Mouse (Mus musculus) intestine, postnatal 0 days (tissue): ENCODE results near the gene Rpl5. TPM values are rescaled to one million over a fixed set of nuclear protein-coding genes. Genes with fewer than 3 reads are reported as not detected.
A peak's percentile ranks its signal among the peaks of the same experiment; 100 is the strongest.

Experiments used
- ATAC-seq: fragments of 200-750 bp; cut with Nextera tagmentation; 2 replicates; pipeline ENCODE4 v1.8.0; 2017; ENCODE audit warnings: mild to moderate bottlenecking, moderate TSS enrichment, moderate library complexity
- H3K27ac ChIP-seq: fragments of 300-500 bp; sonication (generic); 2 replicates; pipeline ENCODE4 v1.5.1; 2014; ENCODE audit warnings: mild to moderate bottlenecking, low read depth, low read length, moderate library complexity
- H3K27me3 ChIP-seq: fragments of 300-500 bp; sonication (generic); replicated peaks from 2 replicates; pipeline ENCODE4 v1.6.1; 2014; ENCODE audit warnings: low read length, mixed read lengths; ENCODE audit not compliant: control insufficient read depth, insufficient read depth
- H3K36me3 ChIP-seq: fragments of 300-500 bp; sonication (generic); 2 replicates; pipeline ENCODE4 v1.6.1; 2014; ENCODE audit warnings: mild to moderate bottlenecking, moderate library complexity; ENCODE audit not compliant: control insufficient read depth, insufficient read depth
- H3K4me1 ChIP-seq: fragments of 300-500 bp; sonication (generic); replicated peaks from 2 replicates; pipeline ENCODE4 v1.6.1; 2014; ENCODE audit warnings: antibody characterized with exemption, low read length, mixed read lengths; ENCODE audit not compliant: control insufficient read depth, insufficient read depth
- H3K4me2 ChIP-seq: fragments of 300-500 bp; sonication (generic); replicated peaks from 2 replicates; pipeline ENCODE4 v1.6.1; 2014; ENCODE audit warnings: low read depth, mild to moderate bottlenecking, moderate library complexity
- H3K4me3 ChIP-seq: fragments of 300-500 bp; sonication (generic); 2 replicates; pipeline ENCODE4 v1.5.1; 2014; ENCODE audit warnings: low read depth, low read length
- H3K9ac ChIP-seq: fragments of 300-500 bp; sonication (generic); 2 replicates; pipeline ENCODE4 v1.6.1; 2014; ENCODE audit warnings: mild to moderate bottlenecking, low read depth, low read length
- H3K9me3 ChIP-seq: fragments of 300-500 bp; sonication (generic); 2 replicates; pipeline ENCODE4 v1.6.1; 2016; ENCODE audit warnings: mixed run types; ENCODE audit not compliant: control insufficient read depth
- CTCF ChIP-seq: sonication (generic); IDR thresholded peaks from 2 replicates; pipeline ENCODE4 v1.5.1; 2016; ENCODE audit warnings: low read depth, mild to moderate bottlenecking, control low read depth, antibody characterized with exemption, moderate library complexity
- WGBS: fragments of 180-500 bp; shearing (Covaris S2); extraction: QIAGEN DNeasy Blood & Tissue Kit; methylation state at CpG from one replicate; pipeline ENCODE4 v1.1.7; 2014; 5-methylcytosine and 5-hydroxymethylcytosine counted together
- polyA plus RNA-seq: library from polyadenylated mRNA; unstranded; fragments of >200 nt; fragmentation: Nextera tagmentation; extraction: Ambion mirVana; gene quantifications from 2 replicates; pipeline ENCODE4 v1.2.1, GENCODE M21; 2015

Gene Rpl5
- polyA plus RNA-seq, 1 experiment from 2014 or later, result 26.7 TPM

DNA sequence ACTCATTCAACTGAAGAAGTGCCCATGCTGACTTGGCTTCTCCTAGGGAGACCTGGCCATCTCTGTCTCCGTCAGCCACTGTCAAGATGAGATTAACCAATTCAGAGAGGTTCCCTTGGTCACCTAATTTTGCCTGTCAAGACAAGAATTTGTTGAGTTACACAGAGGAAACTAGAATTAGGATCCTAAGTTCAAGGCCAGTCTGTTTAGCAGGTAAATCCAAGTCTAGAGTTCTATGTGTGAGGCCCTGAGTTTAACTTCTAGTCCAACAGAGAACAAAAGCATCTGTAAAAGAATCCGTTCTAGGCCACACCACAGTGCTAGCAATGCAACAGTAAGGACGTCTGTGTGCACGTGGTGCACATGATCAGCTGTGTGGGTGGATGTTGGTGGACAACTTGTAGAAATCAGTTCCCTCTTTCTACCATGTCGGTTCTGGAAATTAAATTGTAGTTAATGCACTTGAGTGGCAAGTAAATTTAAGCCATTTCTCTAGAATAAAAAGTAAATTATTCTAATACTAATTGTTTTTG lies 9.8 kb downstream of the Rpl5 start:
- H3K9ac ChIP-seq, result no peak overlapping the region
- no peak overlapping the region for H3K4me3 ChIP-seq
- no peak for ATAC-seq
- no peak overlapping the region for H3K27ac ChIP-seq
- no peaks in the 10 kb centered on the region for H3K27me3 ChIP-seq
- H3K4me1 ChIP-seq, result no peaks in the 10 kb centered on the region
- no peak overlapping the region for H3K4me2 ChIP-seq
- 66% methylated on average over 5 of the region's 5 CpGs for WGBS
- H3K9me3 ChIP-seq, result no peaks in the 10 kb centered on the region
- H3K36me3 ChIP-seq, result peaks cover 50% of the 10 kb centered on the region
- TF ChIP-seq CTCF, result no peak

- no peaks in the 10 kb centered on the region for H3K4me1 ChIP-seq
- TF ChIP-seq CTCF, result no peak
- no peak overlapping the region for H3K4me3 ChIP-seq
- H3K36me3 ChIP-seq, result peaks cover 42% of the 10 kb centered on the region
- 90% methylated on average over 5 of the region's 5 CpGs for WGBS
- no peak for ATAC-seq
- no peak overlapping the region for H3K27ac ChIP-seq
- no peak overlapping the region for H3K4me2 ChIP-seq
- no peak overlapping the region for H3K9ac ChIP-seq
- H3K27me3 ChIP-seq, result no peaks in the 10 kb centered on the region
- no peaks in the 10 kb centered on the region for H3K9me3 ChIP-seq
Observed at GRCm38 (mm10) chr5:107911012-107911411, 10.7 kb downstream of the Rpl5 start.

GRCm38 (mm10) chr5:107915280-107915679 lies 15.0 kb downstream of the Rpl5 start:
- no peak overlapping the region for H3K27ac ChIP-seq
- H3K27me3 ChIP-seq, result no peaks in the 10 kb centered on the region
- TF ChIP-seq CTCF, result no peak
- ATAC-seq, result no peak
- no peaks in the 10 kb centered on the region for H3K4me1 ChIP-seq
- H3K4me3 ChIP-seq, result no peak overlapping the region
- H3K36me3 ChIP-seq, result 0 out of 2 replicates have a peak, but pooled peaks cover under 1% of the 10 kb centered on the region
- H3K9ac ChIP-seq, result no peak overlapping the region
- WGBS, result 58% methylated on average over 4 of the region's 4 CpGs
- no peak overlapping the region for H3K4me2 ChIP-seq
- H3K9me3 ChIP-seq, result no peaks in the 10 kb centered on the region

DNA sequence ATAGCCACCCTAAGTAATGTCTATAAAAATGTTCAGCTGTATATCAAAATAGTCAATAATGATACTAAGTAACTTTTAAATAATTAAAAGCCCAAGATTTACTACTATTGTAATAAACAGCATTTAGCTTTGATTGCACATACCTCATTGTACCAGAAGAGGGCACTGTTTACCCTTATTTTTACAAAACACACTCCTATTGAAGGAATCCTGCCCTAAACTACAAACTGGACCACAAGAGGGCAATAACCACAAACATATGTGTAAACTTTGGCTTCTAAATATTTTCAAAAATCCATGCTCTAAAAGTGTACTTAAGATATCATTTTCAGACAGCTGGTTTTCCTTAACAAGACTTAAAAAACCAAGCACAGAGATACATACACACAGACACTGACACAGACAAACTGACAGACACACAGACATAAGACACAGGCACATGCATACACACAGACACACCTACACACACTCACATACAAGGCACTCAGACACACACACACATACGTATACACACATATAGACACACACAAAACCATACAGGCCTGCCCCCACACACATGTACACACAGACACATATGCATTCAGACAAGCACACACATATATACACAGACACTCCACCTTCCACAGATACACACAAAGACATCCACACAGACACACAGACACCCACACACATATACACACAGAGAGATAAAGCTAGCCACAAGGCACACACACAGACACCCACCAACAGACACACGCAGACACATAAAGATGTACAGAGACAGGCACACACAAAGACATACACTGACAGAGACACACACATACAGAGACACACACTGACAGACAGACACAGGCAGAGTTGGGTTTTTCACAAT lies 21.3 kb downstream of the Rpl5 start:
- H3K36me3 ChIP-seq, result no peaks in the 10 kb centered on the region
- no peaks in the 10 kb centered on the region for H3K9me3 ChIP-seq
- peak; percentile 91 for TF ChIP-seq CTCF
- H3K27me3 ChIP-seq, result no peaks in the 10 kb centered on the region
- H3K4me2 ChIP-seq, result no peak overlapping the region
- no peak overlapping the region for H3K9ac ChIP-seq
- 78% methylated on average over 2 of the region's 2 CpGs for WGBS
- no peaks in the 10 kb centered on the region for H3K4me1 ChIP-seq
- H3K4me3 ChIP-seq, result no peak overlapping the region
- ATAC-seq, result peak; percentile 13; the same call in 1 of the 2 replicates
- H3K27ac ChIP-seq, result no peak overlapping the region

GRCm38 (mm10) chr5:107922836-107923235 lies 22.5 kb downstream of the Rpl5 start:
- Histone ChIP-seq H3K27me3 (no peaks in the 10 kb centered on the region), H3K4me2 (no peak overlapping the region), H3K4me1 (no peaks in the 10 kb centered on the region), H3K4me3 (no peak overlapping the region), H3K9ac (no peak overlapping the region), H3K27ac (no peak overlapping the region), H3K9me3 (no peaks in the 10 kb centered on the region), H3K36me3 (no peaks in the 10 kb centered on the region)
- no peak for TF ChIP-seq CTCF
- no peak for ATAC-seq
- WGBS, result 83% methylated on average over 1 of the region's 1 CpGs

DNA sequence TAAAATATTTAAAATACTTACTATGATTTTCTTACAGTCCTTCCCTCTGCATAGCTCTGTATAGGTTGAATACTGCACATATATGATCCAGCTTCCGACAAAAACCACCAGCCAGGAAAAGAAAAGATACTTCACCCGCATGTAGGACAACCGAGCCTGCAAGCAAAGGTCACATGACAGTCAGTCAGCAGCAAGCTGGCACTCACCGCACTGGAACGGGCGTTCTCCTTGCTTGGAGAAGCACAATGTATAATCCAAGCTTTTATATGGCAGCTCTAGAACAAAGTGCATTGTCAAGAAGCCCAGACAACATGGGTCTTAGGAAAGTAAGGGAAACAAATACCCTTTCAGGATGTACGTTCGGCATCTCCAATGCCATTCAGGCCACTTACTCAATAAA lies 24.3 kb downstream of the Rpl5 start:
- no peak for TF ChIP-seq CTCF
- no peaks in the 10 kb centered on the region for H3K9me3 ChIP-seq
- no peak overlapping the region for H3K4me2 ChIP-seq
- 77% methylated on average over 8 of the region's 8 CpGs for WGBS
- H3K27ac ChIP-seq, result no peak overlapping the region
- no peak overlapping the region for H3K9ac ChIP-seq
- H3K36me3 ChIP-seq, result no peaks in the 10 kb centered on the region
- no peak overlapping the region for H3K4me3 ChIP-seq
- H3K27me3 ChIP-seq, result no peaks in the 10 kb centered on the region
- H3K4me1 ChIP-seq, result no peaks in the 10 kb centered on the region
- no peak for ATAC-seq
